Mouse (Mus musculus): ENCODE results near the gene Rab15.
"Not testable (repeated sequence)": the region's sequence is repeated elsewhere in the genome, so short reads cannot be mapped to it uniquely, and the experiment has no call there.

Gene Rab15

DNA sequence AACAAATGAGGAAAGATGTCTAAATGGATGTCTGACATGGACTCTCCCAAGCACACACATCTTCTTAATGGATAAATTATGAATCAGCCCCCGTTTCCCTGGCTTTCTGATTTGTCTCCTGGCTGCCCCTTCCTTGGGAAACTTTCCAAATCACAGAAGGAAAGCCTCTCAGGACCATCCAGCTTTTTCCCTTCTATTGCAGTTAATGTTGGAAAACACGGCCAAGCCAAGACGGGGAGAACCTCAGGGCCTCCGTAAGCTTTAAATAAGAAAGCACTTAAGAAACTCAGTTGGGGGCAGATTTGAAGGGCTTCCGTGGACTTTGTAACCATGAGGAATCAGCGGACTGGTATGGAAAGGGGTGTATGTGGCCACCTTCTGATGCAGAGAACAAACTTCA, 2.9 kb downstream of the Rab15 start:
- in situ Hi-C loops (cut with MboI; ENCODE audit: low sequenced_read_pairs), result no loop called here

DNA sequence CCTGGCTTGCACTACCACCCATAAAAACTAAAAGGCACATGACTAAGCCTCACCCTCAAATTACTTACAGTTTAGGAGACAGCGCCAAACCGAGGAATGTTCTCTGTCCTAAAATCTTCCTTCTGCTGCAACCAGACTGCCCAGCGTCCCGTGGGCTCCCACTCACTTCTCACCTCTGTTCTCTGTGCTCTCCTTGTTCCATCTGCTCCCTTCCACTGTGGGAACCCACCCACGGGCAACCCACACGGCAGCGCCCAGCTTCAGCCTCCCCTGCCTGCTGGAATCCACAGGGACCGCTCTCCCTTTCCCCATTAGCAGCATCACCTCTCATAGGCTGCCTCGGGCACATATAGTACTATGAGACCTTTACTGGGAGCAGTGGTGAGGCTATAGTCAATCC, 3.8 kb downstream of the Rab15 start:
- in situ Hi-C loops (cut with MboI; ENCODE audit: low sequenced_read_pairs), result no loop called here

DNA sequence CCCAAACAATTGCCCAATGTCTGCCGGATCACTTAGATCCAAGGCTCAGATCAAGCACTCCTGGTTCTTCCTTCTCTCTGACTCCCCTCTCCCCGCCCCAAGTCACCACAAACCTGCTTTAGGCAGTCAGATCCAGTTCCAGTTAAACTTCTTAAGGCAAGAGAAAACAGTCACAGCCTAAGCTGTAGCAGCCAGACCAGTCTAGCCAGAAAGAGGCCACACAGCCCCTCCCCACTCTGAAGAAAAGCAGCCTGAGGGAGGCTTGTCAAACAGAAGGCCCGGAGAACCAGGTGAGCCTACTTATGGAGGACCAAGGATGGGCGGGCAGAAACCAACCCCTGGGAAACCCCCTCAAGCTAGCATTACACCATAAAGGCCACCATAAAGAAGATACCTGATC, 4.6 kb downstream of the Rab15 start:
- in situ Hi-C loops (cut with MboI; ENCODE audit: low sequenced_read_pairs), result no loop called here

DNA sequence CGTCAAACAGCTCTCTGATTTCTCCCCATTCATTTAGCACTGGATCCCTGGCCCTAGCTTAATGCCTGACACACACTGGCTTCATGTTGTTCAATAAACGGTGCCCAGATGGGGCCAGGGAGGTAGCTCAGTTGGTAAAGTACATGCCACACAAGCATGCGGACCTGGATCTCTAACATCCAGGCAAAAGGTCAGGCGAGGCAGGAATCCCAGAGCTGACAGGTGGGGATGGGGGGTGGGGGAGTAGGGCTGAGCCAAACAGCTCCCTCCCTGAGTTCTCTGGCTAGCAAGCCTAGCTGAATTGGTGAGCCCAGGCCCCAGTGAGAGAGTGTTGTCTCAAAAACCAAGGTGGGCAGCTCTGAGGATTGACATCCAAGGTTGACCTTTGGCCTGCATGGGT, 5.5 kb downstream of the Rab15 start:
- in situ Hi-C loops (cut with MboI; ENCODE audit: low sequenced_read_pairs), result no loop called here

DNA sequence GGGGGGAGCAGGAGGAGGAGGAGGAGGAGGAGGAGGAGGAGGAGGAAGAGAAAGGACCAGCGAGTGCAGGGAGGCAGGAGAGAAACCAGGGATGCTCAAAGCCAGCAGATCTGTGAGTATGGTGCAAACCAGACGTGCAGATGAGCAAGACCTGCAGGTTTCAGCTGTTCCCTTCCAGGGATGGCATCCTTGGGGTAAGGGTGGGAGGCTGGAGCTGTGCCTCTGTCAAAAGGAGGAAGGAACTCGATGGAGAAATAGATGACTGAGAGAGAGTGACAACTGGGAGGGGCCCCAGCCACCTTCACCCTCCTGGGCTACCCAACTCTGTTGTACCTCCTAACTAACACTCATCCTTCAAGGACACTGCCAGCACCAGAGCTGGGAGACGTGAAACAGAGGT, 6.0 kb downstream of the Rab15 start:
- in situ Hi-C loops (cut with MboI; ENCODE audit: low sequenced_read_pairs), result no loop called here

DNA sequence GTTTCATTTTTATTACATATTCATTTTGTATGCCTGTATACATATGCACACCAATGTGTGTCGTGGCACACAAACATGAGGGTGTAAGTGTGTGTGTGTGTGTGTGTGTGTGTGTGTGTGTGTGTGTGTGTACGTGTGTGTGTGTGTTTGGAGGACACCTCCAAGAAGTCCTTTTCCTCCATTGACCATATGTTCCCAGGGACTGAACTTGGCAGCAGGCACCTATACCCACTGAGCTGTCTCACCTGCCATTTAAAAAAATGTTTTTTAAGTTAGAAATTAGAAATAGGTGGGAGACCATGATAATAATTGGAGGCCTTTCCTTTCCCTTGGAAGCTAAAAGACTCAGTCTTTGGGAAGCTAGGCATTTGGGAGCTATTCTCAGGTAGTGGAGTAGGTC, 8.6 kb downstream of the Rab15 start:
- in situ Hi-C loops (cut with MboI; ENCODE audit: low sequenced_read_pairs), result no loop called here

DNA sequence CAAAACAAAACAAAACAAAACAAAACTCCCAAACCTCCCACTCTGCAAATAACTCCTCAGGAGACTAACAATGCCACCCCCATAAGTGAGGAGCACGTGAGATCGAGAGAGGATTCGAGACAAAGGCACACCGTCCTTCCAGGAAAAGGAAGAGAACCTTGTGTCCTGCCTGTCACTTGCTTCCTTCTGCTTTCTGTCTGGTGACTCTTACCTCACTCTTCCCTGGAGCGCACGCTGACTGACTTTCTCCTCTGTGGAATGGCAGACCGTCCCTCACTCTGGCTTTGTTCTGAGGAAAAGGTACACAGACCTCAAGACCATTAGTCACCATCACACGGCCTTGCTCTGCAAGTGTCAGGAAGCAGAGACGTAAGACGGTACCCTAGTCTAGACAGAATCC, 9.2 kb downstream of the Rab15 start:
- in situ Hi-C loops (cut with MboI; ENCODE audit: low sequenced_read_pairs), result no loop called here

DNA sequence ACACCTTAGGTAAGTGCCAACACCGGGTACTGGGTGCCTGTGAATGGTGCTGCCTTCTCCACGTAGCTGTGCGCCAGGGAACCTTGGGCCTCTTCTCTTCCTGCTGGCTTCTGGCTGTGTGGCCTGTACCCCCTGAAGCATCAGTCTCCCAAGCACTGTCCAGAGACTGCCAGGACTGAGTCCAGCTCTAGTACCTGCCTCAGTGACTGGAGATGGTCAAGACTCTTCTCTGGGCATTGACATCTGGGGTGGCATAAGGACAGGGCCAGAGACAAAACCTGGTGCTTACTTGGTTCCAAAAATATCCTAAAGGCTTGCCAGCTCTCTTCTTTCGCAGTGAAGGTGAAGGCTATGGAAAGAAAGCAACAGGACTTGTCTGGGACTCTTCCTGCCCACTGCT, 11.7 kb downstream of the Rab15 start:
- in situ Hi-C loops (cut with MboI; ENCODE audit: low sequenced_read_pairs), result no loop called here

DNA sequence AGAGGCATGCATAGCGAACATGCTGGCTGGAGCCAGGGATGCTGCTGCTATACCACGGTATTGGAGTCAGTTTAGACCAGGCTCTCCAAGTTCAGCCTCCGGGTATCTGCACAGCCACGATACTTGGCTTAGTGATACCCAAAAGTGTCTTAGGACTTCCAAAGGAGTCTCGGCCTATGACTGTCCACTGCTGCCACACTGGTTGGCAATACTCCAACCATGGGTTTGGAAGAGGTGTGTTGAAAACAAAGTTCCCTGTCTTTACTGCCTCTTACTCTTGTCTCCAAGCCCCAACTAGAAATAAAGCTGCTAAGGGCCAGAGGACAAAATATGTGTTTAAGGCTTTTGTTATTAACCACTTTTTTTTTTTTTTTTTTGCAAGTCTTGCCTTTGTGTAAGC, 12.2 kb downstream of the Rab15 start:
- in situ Hi-C loops (cut with MboI; ENCODE audit: low sequenced_read_pairs), result no loop called here

DNA sequence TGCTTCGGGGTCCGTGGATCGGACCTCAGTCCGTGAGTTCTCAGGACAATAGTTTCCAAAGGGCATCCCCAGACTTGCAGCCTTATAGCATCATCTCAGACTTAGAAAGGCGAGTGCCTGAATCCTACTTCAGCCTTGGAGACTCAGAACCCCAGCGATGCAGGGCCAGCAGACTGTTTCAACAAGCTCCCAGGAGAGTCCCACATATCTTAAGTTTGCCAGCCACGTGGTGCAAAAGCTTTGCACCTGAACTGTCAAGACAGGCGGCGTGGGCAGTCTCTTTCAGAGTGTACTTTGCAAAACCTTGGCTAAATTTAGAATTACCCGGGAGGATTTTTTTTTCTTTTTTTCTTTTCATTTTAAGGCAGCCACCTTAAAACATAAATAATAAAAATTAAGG, 14.9 kb downstream of the Rab15 start:
- in situ Hi-C loops (cut with MboI; ENCODE audit: low sequenced_read_pairs), result no loop called here

DNA sequence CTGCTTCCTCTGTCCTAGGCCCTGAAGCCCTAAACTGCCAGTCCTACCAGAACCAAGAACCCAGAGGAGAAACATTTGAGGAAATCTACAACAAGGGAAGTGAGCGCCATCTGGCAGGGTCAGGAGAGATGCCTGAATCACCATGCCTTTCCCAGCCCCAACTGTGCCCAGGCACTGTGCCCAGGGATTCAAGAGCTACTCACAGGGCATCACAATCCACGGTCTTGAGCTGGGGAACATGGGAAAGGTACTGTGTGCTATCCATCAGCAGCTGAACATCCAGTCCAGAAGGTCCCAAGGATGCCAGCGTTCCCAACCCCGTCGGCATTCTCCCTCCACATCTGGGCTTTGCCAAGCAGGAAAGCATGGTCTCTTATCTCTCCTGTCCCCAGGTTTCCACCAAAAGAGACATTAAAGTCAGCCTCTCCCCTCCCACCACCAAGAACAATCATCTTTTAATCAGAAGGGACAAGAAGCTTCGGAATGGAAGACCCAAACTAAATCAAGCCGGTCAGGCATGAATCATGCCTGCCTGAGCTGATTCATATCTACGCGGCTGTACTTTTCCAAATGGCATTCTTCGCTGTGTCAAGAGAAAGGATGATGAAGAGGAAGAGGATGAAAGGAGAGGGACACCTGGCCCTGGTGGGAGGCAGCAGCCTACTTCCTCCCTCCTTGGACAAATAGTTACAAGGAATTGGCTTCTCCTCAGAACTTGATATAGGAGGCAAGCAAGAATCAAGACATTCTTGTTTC, 17.5 kb downstream of the Rab15 start:
- in situ Hi-C loops (cut with MboI; ENCODE audit: low sequenced_read_pairs), result no loop called here

DNA sequence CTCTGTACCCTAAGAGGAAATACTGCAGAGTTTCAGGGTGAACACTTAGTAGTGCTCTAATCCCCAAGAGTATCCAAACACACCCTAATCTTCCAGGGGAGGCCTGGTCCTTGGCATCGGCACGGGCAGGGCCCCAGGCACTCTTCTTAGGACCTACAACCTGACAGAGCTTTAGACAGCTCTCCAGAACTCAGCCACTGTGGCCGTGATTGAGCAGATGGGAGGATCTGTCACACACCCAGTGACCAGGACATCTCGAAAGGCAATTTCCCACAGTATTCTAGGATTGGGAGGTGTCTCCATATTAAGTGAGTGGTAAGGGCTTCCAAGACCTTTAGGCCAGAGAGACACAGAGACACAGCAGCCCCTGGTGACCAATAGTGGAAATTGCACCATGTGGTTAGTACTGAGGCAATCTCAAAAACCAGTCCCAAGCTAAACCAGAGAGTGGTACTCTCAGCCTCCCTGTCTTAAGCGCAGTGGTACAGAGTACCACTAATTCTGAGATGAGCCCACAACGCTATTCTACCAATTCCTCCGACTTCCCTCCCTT, 18.9 kb downstream of the Rab15 start:
- in situ Hi-C loops (cut with MboI; ENCODE audit: low sequenced_read_pairs), result no loop called here

DNA sequence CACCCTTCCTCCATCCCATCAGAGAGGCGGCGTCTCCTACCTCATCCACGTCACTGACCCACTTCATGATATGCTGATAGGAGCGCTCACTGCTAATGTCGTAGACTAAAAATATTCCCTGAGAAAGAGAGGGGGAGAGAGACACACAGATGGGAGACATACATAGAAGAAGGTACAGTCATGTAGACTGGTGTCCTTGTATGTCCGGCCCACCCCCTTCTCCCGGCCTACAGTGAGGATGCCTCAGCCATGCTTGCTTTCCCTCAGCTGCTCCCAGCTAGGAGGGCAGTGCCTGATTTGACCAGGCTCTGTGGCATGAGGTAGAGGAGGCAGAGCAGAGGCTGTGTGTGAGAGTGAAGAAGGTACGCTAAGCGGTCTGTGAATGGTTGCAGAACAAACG, 19.7 kb downstream of the Rab15 start:
- in situ Hi-C loops (cut with MboI; ENCODE audit: low sequenced_read_pairs), result no loop called here

DNA sequence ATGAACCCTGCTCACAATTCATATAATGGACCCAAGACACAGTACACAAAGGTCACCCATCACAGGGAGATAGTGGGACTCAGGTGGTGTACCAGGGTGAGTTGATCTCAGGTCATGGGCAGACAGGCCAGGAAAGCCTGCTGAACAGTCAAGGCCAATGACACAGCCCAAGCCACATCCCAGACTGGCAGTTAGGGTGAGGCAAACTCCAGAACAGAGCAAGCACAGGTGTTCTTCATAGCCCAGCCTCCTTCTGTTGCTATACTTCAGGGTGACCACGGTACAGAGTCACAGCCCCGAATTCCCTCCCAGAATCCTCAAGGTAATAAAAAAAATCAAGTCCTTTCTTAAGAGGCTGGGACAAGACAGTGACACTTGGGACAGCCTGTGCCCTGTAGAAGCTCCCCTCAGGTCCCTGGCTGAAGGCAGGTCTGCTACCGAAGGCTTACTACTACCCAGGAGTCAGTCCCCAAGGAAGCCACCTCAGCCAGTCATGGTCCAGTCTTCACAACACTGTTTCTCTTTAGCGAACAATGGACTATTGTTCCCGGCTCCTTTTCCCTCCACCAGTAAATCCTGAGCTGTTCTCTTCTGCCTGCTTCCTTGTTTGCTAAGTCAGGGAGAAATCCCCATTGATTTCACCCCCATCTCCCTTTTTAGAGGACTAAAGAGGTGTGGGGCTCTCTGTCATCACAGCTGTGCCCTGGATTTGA, 24.5 kb downstream of the Rab15 start:
- in situ Hi-C loops (cut with MboI; ENCODE audit: low sequenced_read_pairs), result no loop called here

DNA sequence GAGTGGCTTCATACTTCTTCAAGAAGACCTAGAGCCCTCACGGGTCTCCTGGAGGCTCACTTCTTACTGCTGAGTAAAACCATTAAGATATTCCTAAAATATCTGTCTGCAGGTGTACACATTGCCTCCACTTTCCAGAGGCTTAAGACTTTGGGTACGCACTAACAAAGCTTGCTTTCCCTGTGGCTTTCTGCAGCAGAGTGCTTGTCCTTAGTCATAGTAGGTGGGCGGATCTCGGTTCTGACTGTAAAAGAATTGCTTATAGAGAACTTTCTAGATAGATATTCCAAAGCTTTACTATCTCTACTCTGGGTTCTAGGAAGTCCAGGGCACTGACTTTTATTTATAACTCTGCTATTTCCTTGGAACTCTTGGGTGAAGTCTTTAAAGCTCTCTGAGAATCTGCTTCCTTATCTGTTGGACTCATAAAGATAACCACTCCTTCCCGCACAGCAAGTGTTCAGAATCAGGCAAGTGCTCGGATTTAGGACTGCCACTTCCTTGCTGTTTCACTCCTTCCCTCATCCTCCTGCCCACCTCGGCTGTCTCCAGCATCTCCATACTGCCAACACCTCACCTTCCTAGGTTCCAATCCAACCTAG, 25.7 kb downstream of the Rab15 start:
- in situ Hi-C loops (cut with MboI; ENCODE audit: low sequenced_read_pairs), result no loop called here

DNA sequence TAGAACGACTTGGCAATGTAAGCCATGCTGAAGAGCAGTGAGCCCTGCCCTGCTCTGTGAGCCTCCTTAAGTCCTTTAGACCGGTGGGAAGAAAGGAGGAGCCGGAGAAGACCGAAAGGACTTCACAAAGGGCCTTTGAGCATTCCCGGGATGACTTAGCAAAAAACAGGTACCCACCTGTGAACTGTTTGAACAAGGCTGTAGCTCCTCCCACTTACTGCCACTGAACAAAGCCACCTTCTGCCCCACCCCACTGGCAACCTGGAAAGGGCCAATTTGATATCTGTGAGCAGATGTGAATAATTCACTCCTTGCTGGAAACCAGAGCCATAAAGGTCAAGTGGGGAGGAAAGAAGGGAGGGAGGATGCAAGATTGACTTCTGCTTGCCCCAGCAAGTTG, 27.4 kb downstream of the Rab15 start, which contains the start of gene Gpx2:
Gpx2 (minus strand) TSS at position 205 of the 400 bp plus-strand sequence.
- in situ Hi-C loops (cut with MboI; ENCODE audit: low sequenced_read_pairs), result no loop called here

DNA sequence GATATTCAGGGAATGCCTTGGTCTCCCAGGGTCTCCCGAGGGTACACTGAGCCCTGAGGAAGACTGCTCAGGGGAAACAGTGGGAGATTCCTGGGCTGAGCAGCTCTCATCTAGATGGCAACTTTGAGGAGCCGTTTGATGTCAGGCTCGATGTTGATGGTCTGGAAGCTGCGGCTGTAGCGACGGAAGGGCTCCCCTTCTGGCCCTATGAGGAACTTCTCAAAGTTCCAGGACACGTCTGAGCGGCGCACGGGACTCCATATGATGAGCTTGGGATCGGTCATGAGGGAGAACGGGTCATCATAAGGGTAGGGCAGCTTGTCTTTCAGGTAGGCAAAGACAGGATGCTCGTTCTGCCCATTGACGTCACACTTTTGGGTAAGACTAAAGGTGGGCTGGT, 30.2 kb downstream of the Rab15 start:
- in situ Hi-C loops (cut with MboI; ENCODE audit: low sequenced_read_pairs), result not testable (repeated sequence)

DNA sequence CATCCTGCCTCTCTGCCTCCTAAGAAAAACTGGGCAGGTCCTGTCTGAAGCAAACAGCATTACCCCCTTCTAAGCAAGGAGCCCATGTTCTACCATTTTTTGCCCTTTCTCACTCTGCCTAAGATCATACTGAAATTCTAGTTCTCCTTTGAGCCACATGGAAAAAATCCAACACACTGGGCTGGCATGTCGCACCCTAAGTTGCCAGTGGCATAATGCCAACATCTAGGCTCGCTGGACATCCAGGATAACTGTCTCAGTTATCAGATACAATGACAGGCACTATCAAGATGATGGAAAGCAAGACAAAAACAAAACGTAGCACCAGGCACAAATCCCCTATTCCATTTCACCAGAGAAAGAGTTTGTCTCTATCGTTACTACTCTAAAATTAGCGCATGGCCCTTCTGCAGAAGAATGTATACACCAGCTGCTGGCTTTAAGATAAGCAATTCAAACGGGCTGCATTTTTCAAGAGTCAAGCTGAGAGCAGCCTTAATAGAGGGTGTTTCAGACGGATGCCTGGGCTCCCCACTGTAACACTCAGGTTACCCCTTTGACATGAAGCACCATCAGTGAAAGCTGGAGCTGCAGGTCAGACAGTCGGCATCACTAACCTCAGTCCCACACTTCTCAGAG, 32.1 kb downstream of the Rab15 start:
- in situ Hi-C loops (cut with MboI; ENCODE audit: low sequenced_read_pairs), result no loop called here

DNA sequence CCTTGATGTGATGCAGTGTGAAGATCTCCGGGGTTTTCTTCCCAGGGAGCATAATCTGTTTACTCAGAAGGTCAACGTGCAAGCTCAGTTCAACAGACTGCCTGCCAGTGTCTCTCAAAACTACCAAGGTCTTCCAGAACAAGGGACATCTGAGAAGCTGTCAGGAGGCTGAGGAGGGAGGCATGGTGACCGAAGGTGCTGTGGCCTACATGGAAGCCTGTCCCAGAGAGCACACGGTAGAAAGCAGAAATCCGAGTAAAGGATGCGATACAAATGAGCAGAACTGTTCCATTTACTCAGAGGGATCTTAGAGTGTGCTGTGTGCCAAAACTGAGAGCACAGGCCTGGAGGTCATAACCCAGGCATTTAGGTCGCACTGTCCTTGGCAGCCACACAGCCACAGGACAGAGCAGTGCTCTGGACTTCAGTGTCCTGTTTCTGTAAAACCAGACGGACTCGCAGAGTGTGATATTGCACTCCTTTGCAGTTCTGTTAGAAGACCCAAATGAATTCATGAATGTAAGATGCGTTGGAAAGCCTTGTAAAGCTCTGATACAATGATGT, 38.6 kb downstream of the Rab15 start:
- in situ Hi-C loops (cut with MboI; ENCODE audit: low sequenced_read_pairs), result no loop called here

DNA sequence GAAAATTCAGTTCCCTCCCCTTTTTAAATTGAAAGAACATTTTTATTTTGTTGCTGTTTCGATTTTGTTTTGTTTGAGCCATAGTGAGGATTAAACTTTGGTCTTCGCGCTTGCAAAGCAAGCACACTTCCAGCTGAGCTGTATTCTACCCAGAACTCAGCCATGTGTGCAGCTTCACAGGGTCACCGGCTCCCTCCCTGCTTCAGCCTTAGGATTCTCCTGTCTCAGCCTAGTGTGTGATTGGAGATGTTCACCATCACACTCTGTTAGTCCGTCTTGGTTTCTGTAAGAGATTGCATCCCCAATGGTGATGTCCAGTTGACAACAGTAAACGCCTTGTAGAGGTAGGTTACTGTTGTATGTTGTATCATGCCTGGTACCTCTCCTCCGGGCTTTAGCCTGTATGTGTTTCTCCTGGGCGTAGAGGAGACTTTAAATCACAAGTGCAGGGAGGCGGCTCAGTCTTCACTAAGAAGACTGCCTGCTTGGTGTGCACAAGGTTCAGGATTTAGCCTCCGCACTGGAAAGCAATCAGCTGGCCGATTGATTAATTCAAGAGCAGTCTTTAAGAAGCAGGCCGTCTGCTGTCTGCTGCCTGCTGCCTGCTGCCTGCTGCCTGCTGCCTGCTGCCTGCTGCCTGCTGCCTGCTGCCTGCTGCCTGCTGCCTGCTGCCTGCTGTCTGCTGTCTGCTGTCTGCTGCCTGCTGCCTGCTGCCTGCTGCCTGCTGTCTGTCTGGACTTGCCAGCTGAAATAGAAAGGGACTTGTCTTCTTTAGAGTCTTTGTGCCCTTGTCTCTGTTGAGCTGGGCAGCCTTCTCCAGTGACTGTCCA, 41.9 kb downstream of the Rab15 start:
- in situ Hi-C loops (cut with MboI; ENCODE audit: low sequenced_read_pairs), result no loop called here
